Mouse (Mus musculus) layer of hippocampus, postnatal 10 days (tissue): ENCODE results near the gene Rgs16. TPM values are rescaled to one million over a fixed set of nuclear protein-coding genes. Genes with fewer than 3 reads are reported as not detected.

Experiments used
- DNase-seq, 2 experiments: peaks; one replicate each; pipeline ENCODE4 v3.0.0; 2021; ENCODE audit warnings: low spot score in 2 of 2
- long read RNA-seq: library from polyadenylated mRNA; stranded (forward); transcript quantifications from one replicate; pipeline ENCODE4 v2.0.0, GENCODE M21; 2023
- total RNA-seq, 2 experiments: library from RNA; stranded (reverse); gene quantifications; 2 replicates each; pipeline ENCODE4 v1.2.3; 2021

Rgs16 gene
- total RNA-seq: 1 to 10 TPM; 5.0 to 5.1 TPM
- long read RNA-seq, partial matches to known transcripts: 0 of 1 reads
- long read RNA-seq, other reads (novel, unspliced or antisense): 0 of 1 reads

DNA sequence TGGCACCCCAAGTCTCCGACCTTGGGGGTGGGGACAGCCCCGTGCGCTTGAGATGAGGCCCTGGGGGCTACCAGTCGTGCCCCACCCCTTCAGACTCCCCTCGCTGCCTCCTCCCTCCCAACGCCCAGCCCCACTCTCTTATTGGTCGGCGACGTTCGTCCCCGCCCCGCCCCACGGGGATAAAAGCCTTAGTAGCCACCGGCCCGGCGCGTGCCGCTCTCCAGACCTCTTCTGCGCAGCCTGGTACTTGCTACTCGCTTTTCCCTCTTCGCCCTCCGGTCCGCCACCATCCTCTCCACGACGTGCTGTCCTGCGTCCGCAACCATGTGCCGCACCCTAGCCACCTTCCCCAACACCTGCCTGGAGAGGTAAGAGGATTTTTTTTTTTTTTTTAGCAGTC is at the start of gene Rgs16:
Gene Rgs16, plus strand, starts transcription at position 205 of the 400 bp plus-strand sequence.
- DNase-seq: peak; percentile 56 to 72

DNA sequence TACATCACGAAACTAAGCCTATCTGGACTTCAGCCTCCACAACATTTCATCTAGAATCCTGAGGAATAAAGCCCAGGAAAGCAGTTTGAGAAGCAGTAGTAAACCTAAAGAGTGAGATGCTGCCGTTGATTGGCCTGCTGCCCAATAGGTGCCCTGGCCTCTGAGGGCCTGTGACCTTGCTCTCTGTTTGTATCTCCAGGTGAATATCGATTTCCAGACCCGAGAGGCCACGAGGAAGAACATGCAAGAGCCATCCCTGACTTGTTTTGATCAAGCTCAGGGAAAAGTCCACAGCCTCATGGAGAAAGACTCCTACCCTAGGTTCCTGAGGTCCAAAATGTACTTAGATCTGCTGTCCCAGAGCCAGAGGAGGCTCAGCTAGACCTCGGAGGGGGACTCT is 47.6 kb upstream of the Rgs16 start:
- no peak for DNase-seq

DNA sequence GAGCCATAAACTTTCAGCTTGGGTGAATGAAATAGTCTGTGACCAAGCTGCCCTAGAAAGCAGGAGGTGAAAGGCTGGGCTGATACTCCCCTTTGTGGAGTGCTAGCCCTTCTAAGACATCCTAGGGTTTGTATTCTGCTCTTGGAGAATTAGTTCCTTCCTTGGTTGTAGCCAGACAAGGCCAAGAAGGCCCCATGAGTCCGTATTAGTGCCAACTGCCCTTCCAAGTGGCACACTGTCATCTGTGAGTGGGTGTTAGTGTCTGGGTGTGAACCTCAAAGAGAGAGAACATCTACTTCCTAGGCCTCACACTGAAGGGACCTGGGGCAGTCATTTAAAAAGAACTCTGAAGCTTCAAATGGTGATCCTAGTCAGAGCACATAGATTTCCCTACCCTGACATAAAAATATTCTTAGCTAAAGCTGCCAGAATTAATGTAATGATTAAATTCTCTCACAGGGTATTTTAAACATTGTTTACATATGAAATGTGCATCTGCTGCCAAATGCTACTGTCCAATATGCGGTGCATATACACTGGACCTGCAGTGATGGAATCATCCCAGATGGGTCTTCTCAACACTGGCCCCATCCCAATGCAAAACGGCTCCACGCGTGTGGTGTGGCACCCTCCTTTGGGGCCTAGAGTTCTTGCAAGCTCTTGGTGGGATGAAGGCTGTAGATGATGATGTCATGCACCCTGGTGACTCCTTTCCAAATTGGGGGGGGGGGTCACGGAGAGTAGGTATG is 45.6 kb upstream of the Rgs16 start:
- DNase-seq: no peak

DNA sequence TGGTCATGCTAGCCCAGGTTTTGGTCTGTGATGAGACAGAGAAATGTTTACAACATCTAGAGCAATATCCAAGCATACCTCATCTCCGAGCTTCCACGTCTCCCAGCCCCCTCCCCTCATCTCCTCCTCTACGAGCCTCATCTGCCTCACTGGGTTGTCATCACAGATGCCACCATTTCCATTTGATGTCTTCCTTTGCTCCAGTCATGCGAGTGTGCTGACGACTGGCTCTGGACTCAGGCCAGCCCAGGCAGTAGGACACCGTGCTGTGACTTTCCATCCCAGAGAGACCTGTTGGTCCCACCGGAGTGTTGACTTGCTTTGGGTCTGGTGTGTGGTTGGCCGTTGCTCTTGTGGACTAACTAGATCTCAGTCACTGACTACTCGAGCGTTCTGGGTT is 44.8 kb upstream of the Rgs16 start:
- no peak for DNase-seq

DNA sequence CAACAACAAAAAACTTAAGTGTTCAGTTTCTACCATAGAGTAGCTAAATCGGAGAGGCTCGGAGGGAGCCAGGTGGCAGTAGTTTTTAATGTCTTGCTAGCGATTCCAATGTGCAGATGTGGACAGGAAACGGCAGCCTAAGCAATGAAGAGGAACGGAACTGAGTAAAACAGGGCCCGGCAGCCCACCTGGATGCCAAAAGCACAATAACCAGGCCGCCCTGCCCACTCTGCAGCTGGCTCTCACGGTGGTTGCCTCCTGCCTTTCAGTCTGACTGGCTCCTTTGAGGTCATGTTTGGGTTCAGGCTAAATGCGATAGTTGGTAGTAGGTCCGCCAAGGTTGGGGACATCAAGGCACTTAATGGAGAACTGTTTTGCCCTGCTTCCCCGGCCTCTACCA is 44.1 kb upstream of the Rgs16 start:
- no peak for DNase-seq

DNA sequence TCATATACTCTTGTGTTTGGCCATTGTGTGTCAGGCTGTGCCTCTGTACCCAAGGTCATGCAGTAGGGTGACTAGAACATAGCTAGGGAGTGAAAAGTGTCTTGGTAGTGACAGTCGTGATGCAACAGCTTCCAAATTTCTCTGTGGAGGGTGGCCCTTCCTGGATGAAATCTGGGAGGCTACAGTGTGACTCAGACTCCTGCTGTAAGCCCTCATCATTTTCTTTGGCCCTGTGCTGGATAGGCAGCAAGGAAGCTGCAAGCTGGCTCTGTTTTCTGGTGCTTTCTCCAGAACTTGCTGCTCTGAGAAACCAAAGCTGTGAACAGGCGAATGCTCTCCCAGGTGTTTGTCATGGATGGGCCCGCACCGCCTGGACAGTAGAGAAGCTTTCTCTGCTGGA is 43.6 kb upstream of the Rgs16 start:
- DNase-seq: no peak

DNA sequence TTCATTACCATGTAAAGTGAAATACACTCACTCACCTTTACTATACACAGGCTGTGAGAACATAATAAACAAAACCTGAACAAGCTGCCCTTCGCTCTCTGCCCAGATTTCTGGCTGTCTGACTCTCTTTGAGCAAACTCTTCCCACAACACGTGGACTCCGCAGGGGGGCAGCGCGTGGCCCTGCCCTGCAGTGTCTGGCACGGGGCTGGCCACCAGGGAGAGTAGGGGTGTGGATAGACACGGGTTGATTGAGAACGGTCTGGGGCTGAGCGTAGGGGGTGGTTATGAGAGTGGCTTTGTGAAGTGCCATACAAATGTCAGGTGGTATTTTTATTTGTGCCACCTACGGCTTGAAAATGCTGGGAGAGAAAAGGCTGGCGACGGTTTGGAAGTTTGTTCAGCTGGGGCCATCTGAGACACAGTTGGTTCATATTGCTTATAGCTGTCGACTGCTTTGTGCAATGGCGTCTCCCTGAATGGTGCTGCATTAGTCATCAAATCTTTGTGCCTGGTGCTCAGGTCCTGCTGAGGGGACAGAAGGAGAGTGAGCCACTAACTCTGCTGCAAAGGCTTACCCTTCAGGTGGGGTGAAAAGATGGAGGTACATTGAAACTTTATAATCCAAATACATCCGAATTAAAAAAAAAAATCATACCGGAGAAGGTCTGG is 42.4 kb upstream of the Rgs16 start:
- DNase-seq: peak in 1 of 2 experiments; percentile 20

DNA sequence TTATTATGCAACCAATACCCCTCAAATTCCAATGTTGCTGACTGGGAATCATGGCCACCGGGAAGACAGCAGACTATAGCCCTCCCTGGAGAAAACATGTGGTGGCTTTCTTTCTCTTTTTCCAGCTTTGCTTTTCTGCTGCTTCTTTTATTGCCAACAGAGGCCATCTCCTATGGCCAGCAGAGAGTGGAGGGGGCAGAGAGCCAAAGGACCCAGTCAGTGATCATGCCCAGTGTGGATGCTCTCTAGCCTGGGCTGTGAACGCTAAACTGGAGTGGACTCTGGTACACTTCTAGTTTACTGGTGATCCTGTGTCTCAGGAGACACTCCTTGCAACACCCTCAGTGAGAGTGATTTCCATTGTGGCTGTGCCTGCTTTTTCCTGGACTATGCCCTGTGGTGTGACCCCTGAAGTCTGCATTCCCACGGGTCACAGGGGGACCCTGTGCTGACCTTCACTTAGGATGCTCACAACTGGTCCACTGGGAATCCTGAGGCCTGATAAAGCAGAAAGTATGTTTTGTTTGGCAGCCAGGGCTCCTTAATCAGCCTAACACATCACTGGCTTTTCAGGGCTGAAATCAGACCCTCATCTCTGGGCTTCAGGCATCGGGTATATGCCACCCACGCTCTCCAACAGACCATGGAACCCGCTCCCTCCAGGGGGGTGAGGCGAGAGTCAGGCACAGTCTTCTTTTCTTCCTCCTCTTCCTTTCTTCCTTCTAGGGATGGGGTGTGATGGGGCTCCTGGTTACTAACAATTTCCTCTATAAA is 41.7 kb upstream of the Rgs16 start:
- no peak for DNase-seq

DNA sequence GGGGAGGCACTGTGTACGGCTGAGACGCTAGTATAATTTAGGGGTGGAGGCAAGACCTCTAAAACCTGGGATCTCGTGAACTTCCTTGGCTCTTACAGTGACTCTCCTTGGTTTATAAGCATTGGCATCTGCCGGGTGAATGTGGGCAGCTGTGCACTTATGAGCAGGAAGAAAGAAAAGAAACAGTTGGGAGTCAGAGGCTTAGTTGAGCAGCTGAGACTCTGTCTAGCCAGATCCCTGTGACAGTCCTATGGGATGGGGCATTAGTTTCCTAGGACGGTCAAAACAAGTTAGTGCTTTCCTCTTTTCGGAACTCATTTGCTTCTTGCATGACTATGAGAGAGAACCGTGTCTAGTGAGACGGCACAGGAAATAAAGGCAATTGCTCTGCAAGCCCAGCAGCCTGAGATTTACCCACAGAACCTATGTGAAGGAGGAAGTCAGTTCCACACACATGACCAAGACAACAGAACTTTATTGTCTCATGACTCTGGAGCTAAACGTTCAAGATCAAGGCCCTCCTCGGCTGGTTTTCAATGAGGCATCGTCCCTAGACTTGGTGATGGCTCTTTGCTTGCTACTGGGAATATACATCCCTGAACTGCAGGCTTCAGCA is 39.6 kb upstream of the Rgs16 start:
- no peak for DNase-seq

DNA sequence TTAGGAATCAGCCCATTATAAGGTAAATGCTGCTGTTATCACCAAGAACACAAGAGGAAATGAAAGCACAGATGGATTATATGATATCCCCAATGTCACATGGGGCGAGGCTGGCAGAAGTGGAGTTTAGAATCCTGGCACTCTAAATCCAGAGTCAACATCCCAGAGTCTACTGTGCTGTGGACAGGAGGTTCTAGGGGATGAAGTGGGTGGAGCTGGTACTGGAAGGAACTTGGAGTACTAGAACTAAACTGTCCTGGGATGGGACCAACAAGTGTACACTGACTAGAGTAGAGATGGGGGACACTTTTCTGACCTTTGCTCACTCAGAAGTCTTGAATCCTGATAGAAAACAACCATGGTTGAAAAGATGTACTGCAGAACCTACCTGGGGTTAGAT is 38.7 kb upstream of the Rgs16 start:
- no peak for DNase-seq

DNA sequence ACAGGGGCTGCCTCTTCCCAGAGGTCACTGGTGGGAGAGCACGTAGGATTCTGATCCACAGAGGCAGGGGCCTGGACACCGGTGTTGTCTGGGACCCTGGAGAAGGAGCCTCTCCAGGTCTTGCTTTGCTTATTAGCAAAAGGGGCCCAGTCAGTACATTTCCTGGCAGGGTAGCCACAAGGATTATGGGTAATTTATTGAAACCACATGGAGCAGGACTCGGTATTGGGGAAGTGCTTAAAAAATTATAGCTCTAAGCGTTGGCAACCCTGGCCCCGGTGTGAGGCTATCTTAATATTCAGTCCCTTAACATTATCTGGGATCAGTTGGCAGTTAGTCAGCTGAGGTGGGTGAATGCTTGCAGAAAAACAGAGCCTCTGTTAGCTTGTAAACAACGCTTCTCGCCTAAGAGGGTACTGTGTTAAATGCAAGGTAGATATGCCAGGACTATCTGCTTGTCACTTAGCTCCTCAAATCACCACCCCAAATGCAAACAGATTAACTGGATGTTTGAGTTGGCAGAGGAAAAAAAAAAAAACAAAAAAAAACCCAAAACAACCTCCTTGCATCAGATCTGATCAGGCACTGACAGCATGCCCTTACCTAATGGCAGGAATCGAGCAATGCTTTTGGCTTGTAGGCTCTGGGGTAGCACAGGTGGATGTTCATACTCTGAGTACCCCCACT is 37.8 kb upstream of the Rgs16 start:
- DNase-seq: no peak

DNA sequence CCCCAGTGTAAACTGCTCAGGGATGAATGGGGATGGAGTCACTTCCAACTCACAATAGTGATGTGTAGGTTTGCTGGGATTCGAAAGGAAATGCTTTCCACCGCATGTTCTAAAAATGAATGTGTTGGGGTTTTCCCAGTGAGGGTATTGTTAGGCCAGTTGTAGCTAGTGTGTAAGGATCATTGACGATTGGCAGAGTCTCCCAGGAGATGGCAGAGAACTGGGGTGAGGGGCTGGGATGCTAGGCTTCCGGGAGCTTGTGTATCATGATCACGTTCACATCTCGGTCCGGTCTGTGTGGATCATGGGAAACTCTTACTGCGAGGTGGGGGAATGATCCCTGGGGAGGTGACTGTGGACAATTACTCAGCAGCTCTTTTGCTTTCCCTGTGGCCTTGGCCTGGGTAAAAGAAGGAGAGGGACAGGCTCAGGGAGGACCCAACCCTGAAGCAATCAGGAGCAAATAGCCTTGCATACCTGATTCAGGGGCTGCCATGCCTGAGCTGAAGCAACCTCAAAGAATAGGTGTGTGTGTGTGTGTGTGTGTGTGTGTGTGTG is 37.2 kb upstream of the Rgs16 start:
- no peak for DNase-seq

DNA sequence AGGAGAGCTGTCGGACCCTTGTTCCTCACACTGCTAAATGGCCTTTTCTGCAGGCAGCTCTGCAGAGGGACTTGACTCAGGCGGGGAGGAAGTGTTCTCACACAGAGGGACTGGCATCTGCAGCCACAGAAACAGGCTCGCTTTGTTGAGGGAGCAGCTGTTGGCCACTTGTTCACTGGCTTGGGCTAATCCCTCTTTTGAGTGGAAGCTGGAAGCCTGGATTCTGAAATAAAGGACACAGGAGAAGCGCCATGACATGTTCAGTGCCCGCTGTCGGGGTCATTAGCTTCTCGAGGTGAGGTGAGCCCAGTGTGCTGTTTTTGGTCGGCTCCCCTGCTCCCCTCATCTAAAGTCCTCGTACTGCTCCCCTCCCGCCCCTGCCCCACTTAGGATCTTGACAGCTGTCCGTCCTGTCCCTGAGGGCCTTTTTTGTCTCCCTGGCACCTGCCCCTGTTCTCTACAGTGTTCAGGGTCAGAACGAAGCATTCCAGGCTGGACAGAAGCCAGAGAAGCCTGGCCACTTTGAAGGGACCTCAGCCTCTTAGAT is 36.6 kb upstream of the Rgs16 start:
- DNase-seq: peak; percentile 67

DNA sequence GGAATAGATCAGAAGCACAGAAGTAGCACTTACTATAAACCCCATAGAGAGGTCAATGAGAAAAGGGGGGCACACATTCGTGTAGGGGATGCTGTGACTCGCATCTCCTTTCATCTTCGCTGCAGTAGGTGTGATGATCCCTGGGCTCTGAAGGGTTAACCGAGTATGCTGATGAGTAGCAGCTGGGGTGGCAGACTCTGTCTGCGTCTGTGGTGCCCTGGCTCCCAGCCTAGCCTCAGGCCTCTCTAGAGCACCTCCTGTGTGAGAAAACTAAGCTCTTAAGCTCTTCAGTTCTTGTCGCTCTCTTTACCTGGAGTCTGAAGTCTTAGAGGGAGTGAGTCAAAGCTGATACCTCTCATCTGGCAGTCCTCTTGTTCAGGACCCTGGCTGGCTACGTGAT is 36.0 kb upstream of the Rgs16 start:
- no peak for DNase-seq

DNA sequence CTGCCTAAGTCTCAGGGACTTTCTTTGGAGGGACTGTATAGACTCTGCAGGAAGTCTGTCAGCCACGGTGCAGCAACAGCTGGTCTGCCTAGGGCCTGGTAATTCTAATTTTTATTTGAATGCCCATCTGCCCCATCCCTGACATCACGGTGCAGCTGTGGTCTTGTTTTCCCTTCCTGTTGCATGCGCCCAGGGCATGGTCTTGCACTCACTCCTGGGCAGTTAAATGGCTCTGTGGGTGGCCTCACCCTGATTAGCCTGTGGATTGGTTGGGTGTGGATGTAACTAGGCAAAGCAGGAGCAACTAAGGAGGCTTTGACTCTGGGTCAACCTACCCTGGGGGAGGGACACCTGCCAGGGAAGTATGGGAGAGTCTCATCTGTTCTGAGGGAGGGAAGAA is 35.2 kb upstream of the Rgs16 start:
- DNase-seq: no peak

DNA sequence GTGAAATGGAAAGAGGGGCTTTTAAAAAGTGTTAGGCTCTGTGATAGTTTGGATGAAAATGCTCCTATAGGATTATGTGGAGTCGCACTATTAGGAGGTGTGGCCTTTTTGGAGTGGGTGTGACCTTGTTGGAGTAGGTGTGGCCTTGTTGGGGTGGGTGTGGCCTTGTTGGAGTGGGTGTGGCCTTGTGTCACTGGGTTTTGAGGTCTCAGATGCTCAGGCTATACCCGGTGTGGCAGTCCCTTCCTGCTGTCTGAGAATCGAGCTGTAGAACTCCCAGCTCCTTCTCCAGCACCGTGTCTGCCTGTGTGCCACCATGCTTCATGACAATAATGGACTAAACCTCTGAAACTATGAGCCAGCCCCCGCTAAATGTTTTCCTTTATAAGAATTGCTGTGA is 31.5 kb upstream of the Rgs16 start:
- no peak for DNase-seq

DNA sequence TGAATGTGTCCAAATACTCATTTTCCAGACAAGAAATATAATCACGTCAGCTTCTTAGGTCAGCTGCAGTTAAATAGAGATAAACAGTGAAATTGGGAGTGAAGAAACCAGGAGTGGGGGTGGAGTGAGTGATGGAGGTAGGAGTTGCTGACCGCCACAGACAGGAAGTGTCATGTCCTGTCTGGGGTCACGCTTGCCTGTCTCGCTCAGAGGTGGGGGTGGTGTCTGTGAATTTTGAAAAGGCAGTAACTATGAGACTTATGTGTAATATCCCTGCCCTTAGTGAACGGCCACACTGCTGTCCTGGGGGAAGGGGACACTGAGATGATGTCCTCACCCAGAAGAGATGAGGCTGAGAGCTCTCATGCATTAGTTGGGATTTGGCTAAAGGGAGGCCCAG is 30.7 kb upstream of the Rgs16 start:
- DNase-seq: no peak

DNA sequence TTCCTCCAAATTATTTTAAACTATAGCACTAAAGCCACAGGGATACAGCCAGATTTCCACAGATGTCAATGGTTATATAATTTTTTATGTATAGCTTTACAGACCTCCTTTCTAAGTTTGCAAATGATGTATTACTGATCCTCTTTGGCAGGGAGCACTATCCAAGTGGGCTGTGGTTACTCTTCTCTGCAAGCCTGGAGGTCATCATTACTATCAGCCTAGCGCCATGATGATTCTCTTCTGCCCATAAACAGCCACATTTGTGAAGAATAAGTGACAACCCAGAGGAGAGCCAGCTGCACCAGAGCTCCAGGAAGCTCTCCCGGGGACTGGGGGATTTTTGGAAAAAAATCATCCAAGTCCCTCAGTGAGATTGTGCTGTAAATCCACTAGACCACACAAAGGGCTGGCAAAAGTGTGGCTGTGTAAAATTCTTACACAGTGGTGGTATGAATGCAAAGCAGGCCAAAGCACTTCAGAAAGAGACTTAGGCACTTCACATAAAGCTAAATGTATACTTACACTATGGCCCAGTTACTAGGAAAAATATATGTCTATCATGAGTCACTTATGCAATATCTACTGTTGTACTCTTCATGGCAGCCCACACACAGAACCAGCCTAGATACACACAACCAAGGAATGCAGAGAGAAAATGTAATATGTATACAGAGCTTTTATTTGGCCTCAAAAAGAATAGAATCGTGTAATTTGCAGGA is 28.4 kb upstream of the Rgs16 start:
- DNase-seq: no peak

DNA sequence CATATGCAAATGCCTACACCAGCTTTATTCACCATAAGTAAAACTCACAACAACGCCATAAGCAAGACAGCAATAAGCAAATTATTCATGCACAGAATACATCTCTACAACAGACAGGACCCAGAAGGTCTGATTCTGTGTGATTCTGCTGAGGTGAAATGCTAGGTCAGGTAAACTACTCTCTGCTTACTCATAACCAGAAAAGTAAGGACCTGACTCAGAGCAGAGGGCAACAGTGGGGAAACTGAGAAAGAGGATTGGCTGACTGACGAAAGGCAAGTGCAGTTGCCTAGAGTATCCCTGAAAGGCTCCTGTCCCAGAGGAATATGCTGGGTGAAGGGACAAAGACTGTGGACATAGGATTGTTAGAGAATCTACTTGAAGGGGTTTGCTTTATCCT is 27.5 kb upstream of the Rgs16 start:
- DNase-seq: no peak

DNA sequence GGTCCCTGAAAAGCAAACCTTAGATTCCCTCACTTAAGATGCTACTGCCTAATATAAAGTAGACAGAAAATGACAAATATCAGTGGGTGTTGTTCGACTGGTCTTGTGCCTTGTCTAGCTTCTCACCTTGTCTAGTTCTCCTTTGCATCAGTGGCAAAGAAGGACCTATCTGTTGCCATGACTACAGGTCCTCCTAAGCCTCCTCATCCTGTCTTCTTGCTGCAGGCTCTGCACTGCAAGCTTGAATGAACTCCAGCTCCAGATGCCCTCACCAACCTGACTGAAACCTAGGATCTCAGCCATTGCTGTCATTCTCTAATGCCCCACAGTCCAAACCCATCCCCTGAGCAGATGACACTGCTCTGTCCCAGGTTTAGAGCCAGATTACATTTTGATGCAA is 22.2 kb upstream of the Rgs16 start:
- no peak for DNase-seq
